Mouse (Mus musculus) embryonic fibroblast, embryonic 13.5 days (primary cell): ENCODE data around the gene Ankrd54. TPM values are rescaled to one million over a fixed set of nuclear protein-coding genes. Genes with fewer than 3 reads are reported as not detected.

Experiments used
- H3K27ac ChIP-seq: 2 replicates; pipeline ENCODE4 v1.5.1; 2012; ENCODE audit warnings: low read length, control low read depth, inconsistent platforms; ENCODE audit not compliant: insufficient read depth
- H3K4me1 ChIP-seq: 2 replicates; pipeline ENCODE4 v1.6.1; 2011; ENCODE audit warnings: low read length; ENCODE audit not compliant: control insufficient read depth, insufficient read depth
- H3K4me3 ChIP-seq: 2 replicates; pipeline ENCODE4 v1.5.1; 2011; ENCODE audit warnings: mild to moderate bottlenecking, control low read depth, low read length; ENCODE audit not compliant: insufficient read depth
- CTCF ChIP-seq: IDR thresholded peaks from 2 replicates; pipeline ENCODE4 v1.5.1; 2011; ENCODE audit warnings: mild to moderate bottlenecking, control low read depth, low read length, moderate library complexity, borderline replicate concordance; ENCODE audit not compliant: insufficient read depth
- POLR2A ChIP-seq: IDR thresholded peaks from 2 replicates; pipeline ENCODE4 v1.6.1; 2011; ENCODE audit warnings: low read depth, mild to moderate bottlenecking, control low read depth, low read length, moderate library complexity
- polyA plus RNA-seq: library from polyadenylated mRNA; stranded (reverse); fragments of >200 nt; gene quantifications from 2 replicates; pipeline ENCODE4 v1.2.4, GENCODE M21; 2011; ENCODE audit warnings: low read depth; ENCODE audit not compliant: missing spikeins, insufficient read length

The Ankrd54 gene
- polyA plus RNA-seq, 1 experiment = 13.8 TPM

GRCm38 (mm10) chr15:79092284-79092683 lies 29.6 kb upstream of the Ankrd54 start:
- no peak for TF ChIP-seq POLR2A
- TF ChIP-seq CTCF = no peak
- H3K27ac ChIP-seq = no peak overlapping the region
- no peaks in the 10 kb centered on the region for H3K4me1 ChIP-seq
- H3K4me3 ChIP-seq = no peak overlapping the region

- H3K4me1 ChIP-seq = no peaks in the 10 kb centered on the region
- H3K4me3 ChIP-seq = no peak overlapping the region
- TF ChIP-seq CTCF (no peak), POLR2A (no peak)
- no peak overlapping the region for H3K27ac ChIP-seq
These were observed 16.9 kb upstream of the Ankrd54 start for GRCm38 (mm10) chr15:79079567-79079966.

- H3K27ac ChIP-seq = no peak overlapping the region
- peak overlapping the region; percentile 78 for H3K4me3 ChIP-seq
- no peak for TF ChIP-seq POLR2A
- TF ChIP-seq CTCF = no peak
- no peaks in the 10 kb centered on the region for H3K4me1 ChIP-seq
These were observed 13.1 kb upstream of the Ankrd54 start for GRCm38 (mm10) chr15:79075658-79076365.

GRCm38 (mm10) chr15:79074913-79075532 lies 12.3 kb upstream of the Ankrd54 start, which contains the start of gene Eif3l:
Eif3l (plus strand) TSS chr15:79075179.
- Histone ChIP-seq H3K27ac (peak within 1 kb of the TSS; percentile 62), H3K4me1 (no peaks in the 10 kb centered on the region), H3K4me3 (peak within 1 kb of the TSS; percentile 78)
- TF ChIP-seq CTCF (no peak), POLR2A (peak; percentile 90)

- no peak for TF ChIP-seq CTCF
- no peak for TF ChIP-seq POLR2A
- H3K27ac ChIP-seq = peak overlapping the region; percentile 62
- no peaks in the 10 kb centered on the region for H3K4me1 ChIP-seq
- peak overlapping the region; percentile 53 for H3K4me3 ChIP-seq
These were observed 11.8 kb upstream of the Ankrd54 start for GRCm38 (mm10) chr15:79074446-79074845.

GRCm38 (mm10) chr15:79073752-79074151 lies 11.1 kb upstream of the Ankrd54 start:
- TF ChIP-seq CTCF = no peak
- TF ChIP-seq POLR2A = no peak
- H3K27ac ChIP-seq = no peak overlapping the region
- no peak overlapping the region for H3K4me3 ChIP-seq
- no peaks in the 10 kb centered on the region for H3K4me1 ChIP-seq

- Histone ChIP-seq H3K4me1 (no peaks in the 10 kb centered on the region), H3K27ac (no peak overlapping the region), H3K4me3 (no peak overlapping the region)
- TF ChIP-seq CTCF (peak; percentile 30; the same call in 1 of the 2 replicates), POLR2A (no peak)
These were observed 8.7 kb upstream of the Ankrd54 start for GRCm38 (mm10) chr15:79071117-79072039.

GRCm38 (mm10) chr15:79068416-79068815 lies 5.7 kb upstream of the Ankrd54 start:
- Histone ChIP-seq H3K27ac (no peak overlapping the region), H3K4me3 (no peak overlapping the region), H3K4me1 (no peaks in the 10 kb centered on the region)
- no peak for TF ChIP-seq POLR2A
- TF ChIP-seq CTCF = no peak

GRCm38 (mm10) chr15:79067631-79068030 lies 4.9 kb upstream of the Ankrd54 start:
- Histone ChIP-seq H3K4me3 (no peak overlapping the region), H3K4me1 (no peaks in the 10 kb centered on the region), H3K27ac (no peak overlapping the region)
- TF ChIP-seq CTCF = no peak
- TF ChIP-seq POLR2A = no peak

GRCm38 (mm10) chr15:79066276-79066675 lies 3.6 kb upstream of the Ankrd54 start:
- no peak overlapping the region for H3K4me3 ChIP-seq
- no peak overlapping the region for H3K27ac ChIP-seq
- TF ChIP-seq POLR2A (no peak), CTCF (no peak)
- no peaks in the 10 kb centered on the region for H3K4me1 ChIP-seq
